ENCODE assay signal across 8 mouse cellular contexts in the genomic region with DNA sequence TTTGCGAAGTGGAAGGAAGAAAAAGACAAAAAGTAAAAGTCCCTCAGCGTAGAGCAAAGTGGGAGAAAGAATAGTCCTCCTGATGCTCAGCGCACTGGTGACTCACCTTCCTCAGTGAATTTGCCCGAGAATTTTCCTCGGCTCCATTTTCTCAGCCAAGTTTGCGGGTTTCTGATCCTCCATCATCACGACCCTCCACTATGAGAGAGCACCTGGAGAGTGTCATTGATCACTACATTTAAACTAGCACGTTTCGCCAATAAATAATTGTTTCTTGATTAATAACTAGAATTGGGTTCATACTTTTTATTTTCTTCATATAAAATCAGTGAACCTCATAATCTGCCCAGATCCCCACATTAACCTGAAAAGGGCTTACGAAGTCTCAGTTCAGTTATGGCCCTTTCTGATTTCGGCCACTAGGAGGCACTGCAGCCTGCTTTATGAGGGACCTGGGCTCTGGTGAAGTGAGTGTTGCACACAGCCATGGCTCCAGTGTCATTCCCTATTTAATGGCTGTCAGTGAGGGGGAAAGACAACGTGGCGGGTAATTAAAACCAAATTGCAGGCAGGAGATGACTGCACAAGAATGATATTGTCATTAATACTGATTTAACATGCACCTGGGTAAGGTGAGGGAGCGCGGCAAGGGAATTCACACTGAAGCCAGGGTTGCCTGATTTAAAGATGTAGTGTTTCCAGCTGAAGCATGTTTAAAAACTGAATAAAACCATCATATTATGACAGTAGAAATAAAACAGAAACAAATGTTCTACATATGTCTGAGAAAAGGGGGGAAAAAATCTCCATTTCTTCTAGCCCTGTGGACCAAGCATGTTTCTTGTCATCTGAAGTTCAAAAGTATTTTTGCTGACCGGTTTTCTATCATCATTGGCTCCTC.
DNase-seq lines count a peak whose midpoint lies in the region; ATAC-seq lines count a peak whose summit lies in the region.

No protein-coding gene starts in this region.

- DNase-seq in NIH3T3 (ENCODE audit: low read depth): peak; percentile 94
- peak; percentile 25 to 44 for DNase-seq in cerebellum, adult 18-20 months
- DNase-seq in layer of hippocampus, postnatal 14 days (ENCODE audit: low spot score in 2 of 2): peak; percentile 77 to 82
- DNase-seq in lung, postnatal 25 days (ENCODE audit: low spot score): peak; percentile 53
- peak; percentile 62 for DNase-seq in right cerebral cortex, adult 18-20 months

- peaks cover 2% of the 10 kb centered on the region; the same call in 1 of the 2 replicates for H3K27me3 ChIP-seq in forebrain, embryonic 16.5 days (replicated peaks; ENCODE audit: control insufficient read depth, insufficient read depth, low read length)
- H3K27me3 ChIP-seq in hindbrain, embryonic 15.5 days: no peaks in the 10 kb centered on the region

- H3K4me3 ChIP-seq in forebrain, embryonic 16.5 days (replicated peaks; ENCODE audit: low read length): no peak overlapping the region
- H3K4me3 ChIP-seq in hindbrain, embryonic 15.5 days: no peak overlapping the region

- WGBS in forebrain, embryonic 16.5 days: 33% methylated on average over 16 of the region's 16 CpGs
- WGBS in hindbrain, embryonic 15.5 days: 38% methylated on average over 16 of the region's 16 CpGs

- no peak overlapping the region for H3K27ac ChIP-seq in forebrain, embryonic 16.5 days (ENCODE audit: low read length)
- no peak overlapping the region for H3K27ac ChIP-seq in hindbrain, embryonic 15.5 days (replicated peaks)

- no peak overlapping the region for H3K9ac ChIP-seq in forebrain, embryonic 16.5 days (replicated peaks; ENCODE audit: low read depth, low read length)
- H3K9ac ChIP-seq in hindbrain, embryonic 15.5 days: no peak overlapping the region

- H3K36me3 ChIP-seq in forebrain, embryonic 16.5 days (ENCODE audit: control insufficient read depth, insufficient read depth): no peaks in the 10 kb centered on the region
- H3K36me3 ChIP-seq in hindbrain, embryonic 15.5 days: no peaks in the 10 kb centered on the region

- H3K9me3 ChIP-seq in forebrain, embryonic 16.5 days (ENCODE audit: control insufficient read depth, low read length): no peaks in the 10 kb centered on the region
- no peaks in the 10 kb centered on the region for H3K9me3 ChIP-seq in hindbrain, embryonic 15.5 days

- peak overlapping the region; percentile 16; the same call in 1 of the 2 replicates for H3K4me2 ChIP-seq in forebrain, embryonic 16.5 days (ENCODE audit: low read length)
- H3K4me2 ChIP-seq in hindbrain, embryonic 15.5 days: peak overlapping the region; percentile 28

- H3K4me1 ChIP-seq in forebrain, embryonic 16.5 days (replicated peaks; ENCODE audit: control insufficient read depth, insufficient read depth, low read length): peaks cover 4% of the 10 kb centered on the region; the same call in 1 of the 2 replicates
- peaks cover 10% of the 10 kb centered on the region; the same call in 1 of the 2 replicates for H3K4me1 ChIP-seq in hindbrain, embryonic 15.5 days (replicated peaks)

- ATAC-seq in forebrain, embryonic 16.5 days: peak; percentile 95
- ATAC-seq in hindbrain, embryonic 15.5 days (ENCODE audit: low FRiP score, low read depth): peak; percentile 89
- ATAC-seq in inflammation-experienced regulatory T-cells, adult 6 months: no peak

Comparison
In these comparisons a context has a peak if more than half of its experiments do, and no peak if none do; other contexts are left out.
1. DNase-seq: peak in every context shown above with its lines; median percentile 94 in NIH3T3; 80 in layer of hippocampus, postnatal 14 days; 62 in right cerebral cortex, adult 18-20 months; 53 in lung, postnatal 25 days; 34 in cerebellum, adult 18-20 months.